Mouse (Mus musculus): ENCODE measurements at regions not wholly inside any gene's neighbourhood (a gene's known extent, or its start where the extent isn't known, plus 50 kb on each side); places are given as distances from the start of the nearest gene placed in this dataset.
A peak's percentile ranks its signal among the peaks of the same experiment; 100 is the strongest.

DNA sequence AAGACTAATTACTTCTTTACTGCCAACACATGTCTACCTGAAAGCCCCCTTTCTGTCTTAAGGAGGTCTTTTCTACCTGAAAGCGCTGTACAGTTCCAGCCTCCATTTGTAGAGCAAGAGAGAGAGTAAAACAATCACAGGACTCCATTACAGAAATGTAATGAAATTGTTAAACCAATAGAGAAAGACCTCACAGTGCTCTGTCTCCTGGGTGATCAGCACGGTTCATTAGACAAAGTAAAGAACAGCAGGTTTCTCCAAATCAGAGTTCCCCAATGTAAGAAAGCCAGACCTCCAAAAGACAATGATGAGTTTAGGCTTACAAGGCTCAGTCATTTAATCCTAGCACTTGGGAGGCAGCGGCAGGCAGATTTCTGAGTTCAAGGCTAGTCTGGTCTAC is 153.1 kb downstream of the Alx1 start:
- 27% methylated on average over 3 of the region's 3 CpGs for WGBS
- H3K27me3 ChIP-seq (ENCODE audit: control insufficient read depth, insufficient read depth, low read length), result no peaks in the 10 kb centered on the region

GRCm38 (mm10) chr10:102866920-102867319 is 163.1 kb downstream of the Alx1 start:
- no peak for ATAC-seq (ENCODE audit: low FRiP score)
- Histone ChIP-seq H3K9ac (no peak overlapping the region), H3K27me3 (ENCODE audit: control insufficient read depth, insufficient read depth, low read length) (no peaks in the 10 kb centered on the region), H3K4me1 (replicated peaks; ENCODE audit: control insufficient read depth, insufficient read depth, low read length) (no peaks in the 10 kb centered on the region), H3K27ac (no peak overlapping the region), H3K9me3 (ENCODE audit: control insufficient read depth, low read length) (no peaks in the 10 kb centered on the region), H3K4me2 (replicated peaks) (no peak overlapping the region), H3K36me3 (replicated peaks; ENCODE audit: control insufficient read depth, insufficient read depth) (no peaks in the 10 kb centered on the region), H3K4me3 (replicated peaks; ENCODE audit: low read length) (no peak overlapping the region)
- WGBS, result 34% methylated on average over 4 of the region's 4 CpGs
- peak; percentile 63 for DNase-seq (ENCODE audit: low spot score)

More for the DNA sequence above, 153.1 kb downstream of the Alx1 start:
- no peak overlapping the region for H3K9ac ChIP-seq
- H3K27ac ChIP-seq, result no peak overlapping the region
- H3K4me1 ChIP-seq (replicated peaks; ENCODE audit: control insufficient read depth, insufficient read depth, low read length), result no peaks in the 10 kb centered on the region
- H3K4me3 ChIP-seq (replicated peaks; ENCODE audit: low read length), result no peak overlapping the region
- H3K36me3 ChIP-seq (replicated peaks; ENCODE audit: control insufficient read depth, insufficient read depth), result no peaks in the 10 kb centered on the region
- no peak for ATAC-seq (ENCODE audit: low FRiP score)
- DNase-seq (ENCODE audit: low spot score), result no peak
- H3K9me3 ChIP-seq (ENCODE audit: control insufficient read depth, low read length), result no peaks in the 10 kb centered on the region
- no peak overlapping the region for H3K4me2 ChIP-seq (replicated peaks)

DNA sequence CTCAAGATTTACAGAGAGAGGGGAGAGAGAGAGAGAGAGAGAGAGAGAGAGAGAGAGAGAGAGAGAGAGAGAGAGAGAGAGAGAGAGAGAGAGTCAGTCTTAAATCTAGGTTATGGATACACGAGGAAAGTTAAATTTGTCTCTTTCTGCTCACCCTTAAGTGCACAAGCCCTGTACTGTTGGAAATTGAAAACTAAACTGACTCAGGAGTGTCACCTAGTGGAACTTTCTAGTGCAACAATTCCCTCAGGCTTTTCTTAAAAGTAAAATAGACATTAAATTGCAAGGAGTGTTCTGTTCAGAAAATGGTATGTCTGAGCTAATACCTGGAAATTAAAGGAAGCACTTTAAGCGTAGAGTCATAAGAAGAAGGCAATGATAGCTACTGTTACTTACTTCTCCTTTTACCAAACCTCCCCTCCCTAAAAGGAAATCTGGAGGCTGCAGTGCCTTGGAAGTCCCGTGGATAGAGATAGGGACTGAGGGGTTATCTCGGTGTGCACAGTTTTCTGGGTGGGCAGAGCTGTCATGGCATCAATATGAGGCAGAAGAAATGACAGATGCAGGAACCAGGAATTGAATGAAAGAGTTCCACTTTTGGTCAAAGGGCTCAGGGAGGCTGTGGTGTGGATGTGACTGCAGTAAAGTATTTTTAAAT is 193.3 kb downstream of the Alx1 start:
- no peaks in the 10 kb centered on the region for H3K9me3 ChIP-seq (ENCODE audit: control insufficient read depth, low read length)
- no peak overlapping the region for H3K9ac ChIP-seq
- H3K4me3 ChIP-seq (replicated peaks; ENCODE audit: low read length), result no peak overlapping the region
- 63% methylated on average over 4 of the region's 4 CpGs for WGBS
- no peak for ATAC-seq (ENCODE audit: low FRiP score)
- H3K4me1 ChIP-seq (replicated peaks; ENCODE audit: control insufficient read depth, insufficient read depth, low read length), result no peaks in the 10 kb centered on the region
- H3K27me3 ChIP-seq (ENCODE audit: control insufficient read depth, insufficient read depth, low read length), result no peaks in the 10 kb centered on the region
- no peak overlapping the region for H3K27ac ChIP-seq
- H3K4me2 ChIP-seq (replicated peaks), result no peak overlapping the region
- DNase-seq (ENCODE audit: low spot score), result peak; percentile 60
- no peaks in the 10 kb centered on the region for H3K36me3 ChIP-seq (replicated peaks; ENCODE audit: control insufficient read depth, insufficient read depth)

GRCm38 (mm10) chr10:102835814-102836213 is 194.2 kb downstream of the Alx1 start:
- no peak for ATAC-seq (ENCODE audit: low FRiP score)
- no peak for DNase-seq (ENCODE audit: low spot score)
- no peaks in the 10 kb centered on the region for H3K27me3 ChIP-seq (ENCODE audit: control insufficient read depth, insufficient read depth, low read length)
- no peaks in the 10 kb centered on the region for H3K36me3 ChIP-seq (replicated peaks; ENCODE audit: control insufficient read depth, insufficient read depth)
- H3K4me2 ChIP-seq (replicated peaks), result no peak overlapping the region
- H3K9me3 ChIP-seq (ENCODE audit: control insufficient read depth, low read length), result no peaks in the 10 kb centered on the region
- H3K4me3 ChIP-seq (replicated peaks; ENCODE audit: low read length), result no peak overlapping the region
- H3K9ac ChIP-seq, result no peak overlapping the region
- H3K4me1 ChIP-seq (replicated peaks; ENCODE audit: control insufficient read depth, insufficient read depth, low read length), result no peaks in the 10 kb centered on the region
- 36% methylated on average over 1 of the region's 1 CpGs for WGBS
- H3K27ac ChIP-seq, result no peak overlapping the region

DNA sequence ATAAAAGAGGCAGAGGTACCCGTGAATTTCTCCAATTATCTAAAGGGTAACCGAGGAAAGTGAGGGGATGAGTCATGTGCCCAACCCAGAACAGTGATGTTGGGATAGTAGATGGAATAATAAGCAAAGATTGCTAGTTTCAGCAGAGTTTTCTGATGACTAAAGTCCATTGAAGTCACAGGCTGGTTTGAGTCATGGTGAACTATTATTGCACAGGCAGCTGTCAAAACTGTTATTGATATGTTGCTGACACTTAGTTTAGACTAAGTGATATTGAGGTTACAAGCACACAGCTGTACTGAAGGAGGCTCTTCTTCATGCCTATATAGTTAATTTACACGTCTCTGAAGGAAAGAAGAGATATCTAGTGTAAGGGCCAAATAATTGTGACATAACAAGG is 200.4 kb downstream of the Alx1 start:
- WGBS, result 86% methylated on average over 3 of the region's 3 CpGs
- H3K9me3 ChIP-seq (ENCODE audit: control insufficient read depth, low read length), result no peaks in the 10 kb centered on the region
- H3K36me3 ChIP-seq (replicated peaks; ENCODE audit: control insufficient read depth, insufficient read depth), result no peaks in the 10 kb centered on the region
- no peak overlapping the region for H3K4me2 ChIP-seq (replicated peaks)
- no peaks in the 10 kb centered on the region for H3K27me3 ChIP-seq (ENCODE audit: control insufficient read depth, insufficient read depth, low read length)
- no peak overlapping the region for H3K27ac ChIP-seq
- no peak overlapping the region for H3K9ac ChIP-seq
- no peak overlapping the region for H3K4me3 ChIP-seq (replicated peaks; ENCODE audit: low read length)
- no peak for DNase-seq (ENCODE audit: low spot score)
- no peak for ATAC-seq (ENCODE audit: low FRiP score)
- no peaks in the 10 kb centered on the region for H3K4me1 ChIP-seq (replicated peaks; ENCODE audit: control insufficient read depth, insufficient read depth, low read length)

GRCm38 (mm10) chr10:102823434-102823833 is 206.6 kb downstream of the Alx1 start:
- Histone ChIP-seq H3K4me3 (replicated peaks; ENCODE audit: low read length) (no peak overlapping the region), H3K36me3 (replicated peaks; ENCODE audit: control insufficient read depth, insufficient read depth) (no peaks in the 10 kb centered on the region), H3K9ac (no peak overlapping the region), H3K9me3 (ENCODE audit: control insufficient read depth, low read length) (no peaks in the 10 kb centered on the region), H3K4me2 (replicated peaks) (no peak overlapping the region), H3K27ac (no peak overlapping the region), H3K4me1 (replicated peaks; ENCODE audit: control insufficient read depth, insufficient read depth, low read length) (no peaks in the 10 kb centered on the region), H3K27me3 (ENCODE audit: control insufficient read depth, insufficient read depth, low read length) (no peaks in the 10 kb centered on the region)
- ATAC-seq (ENCODE audit: low FRiP score) (no peak), DNase-seq (ENCODE audit: low spot score) (peak; percentile 53)

DNA sequence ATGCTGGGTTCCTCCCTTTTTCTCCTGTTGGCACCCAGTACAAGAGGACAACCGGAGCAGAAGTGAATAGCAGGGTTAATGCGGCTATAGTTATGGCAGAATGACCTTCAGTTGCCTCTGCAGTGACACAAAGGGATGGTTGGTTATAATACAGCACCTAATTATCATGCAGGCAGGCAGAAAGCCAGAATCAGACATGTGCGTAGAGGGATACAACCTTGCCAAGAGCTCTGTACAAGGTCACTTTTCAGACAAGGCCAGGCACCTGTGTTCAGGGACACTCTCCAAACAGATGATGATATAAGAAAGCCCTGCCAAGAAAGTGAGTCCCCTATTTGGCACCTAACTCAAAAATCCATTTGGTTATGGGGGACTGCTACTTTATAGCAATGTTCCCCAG is 228.6 kb downstream of the Alx1 start:
- H3K9ac ChIP-seq, result no peak overlapping the region
- H3K4me1 ChIP-seq (replicated peaks; ENCODE audit: control insufficient read depth, insufficient read depth, low read length), result no peaks in the 10 kb centered on the region
- H3K27ac ChIP-seq, result no peak overlapping the region
- no peaks in the 10 kb centered on the region for H3K9me3 ChIP-seq (ENCODE audit: control insufficient read depth, low read length)
- no peaks in the 10 kb centered on the region for H3K36me3 ChIP-seq (replicated peaks; ENCODE audit: control insufficient read depth, insufficient read depth)
- no peak for ATAC-seq (ENCODE audit: low FRiP score)
- no peaks in the 10 kb centered on the region for H3K27me3 ChIP-seq (ENCODE audit: control insufficient read depth, insufficient read depth, low read length)
- WGBS, result 71% methylated on average over 3 of the region's 3 CpGs
- H3K4me3 ChIP-seq (replicated peaks; ENCODE audit: low read length), result no peak overlapping the region
- no peak for DNase-seq (ENCODE audit: low spot score)
- no peak overlapping the region for H3K4me2 ChIP-seq (replicated peaks)

DNA sequence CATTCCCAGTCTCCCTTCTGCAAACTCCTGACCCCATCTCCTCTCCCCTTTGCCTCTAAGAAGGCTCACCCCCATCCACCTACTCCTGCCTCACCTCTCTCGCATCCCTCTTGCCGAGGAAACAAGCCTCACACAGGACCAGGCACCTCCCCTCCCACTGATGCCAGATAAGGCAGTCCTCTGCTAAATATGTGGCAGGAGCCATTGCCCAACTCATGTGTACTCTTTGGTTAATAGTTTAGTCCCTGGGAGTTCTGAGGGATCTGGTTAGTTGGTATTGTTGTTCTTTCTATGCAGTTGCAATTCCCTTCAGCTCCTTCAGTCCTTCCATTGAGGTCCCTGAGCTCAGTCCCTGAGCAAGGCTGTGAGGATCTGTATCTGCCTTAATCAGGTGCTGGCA is 250.8 kb downstream of the Alx1 start:
- H3K36me3 ChIP-seq (replicated peaks; ENCODE audit: control insufficient read depth, insufficient read depth), result no peaks in the 10 kb centered on the region
- WGBS, result 87% methylated on average over 2 of the region's 2 CpGs
- no peak overlapping the region for H3K9ac ChIP-seq
- no peak overlapping the region for H3K4me3 ChIP-seq (replicated peaks; ENCODE audit: low read length)
- H3K27me3 ChIP-seq (ENCODE audit: control insufficient read depth, insufficient read depth, low read length), result no peaks in the 10 kb centered on the region
- no peak overlapping the region for H3K27ac ChIP-seq
- no peaks in the 10 kb centered on the region for H3K9me3 ChIP-seq (ENCODE audit: control insufficient read depth, low read length)
- ATAC-seq (ENCODE audit: low FRiP score) (no peak), DNase-seq (ENCODE audit: low spot score) (no peak)
- H3K4me2 ChIP-seq (replicated peaks), result no peak overlapping the region
- no peaks in the 10 kb centered on the region for H3K4me1 ChIP-seq (replicated peaks; ENCODE audit: control insufficient read depth, insufficient read depth, low read length)

- Histone ChIP-seq H3K4me2 (replicated peaks) (no peak overlapping the region), H3K36me3 (replicated peaks; ENCODE audit: control insufficient read depth, insufficient read depth) (no peaks in the 10 kb centered on the region), H3K9ac (no peak overlapping the region), H3K9me3 (ENCODE audit: control insufficient read depth, low read length) (no peaks in the 10 kb centered on the region), H3K4me1 (replicated peaks; ENCODE audit: control insufficient read depth, insufficient read depth, low read length) (no peaks in the 10 kb centered on the region), H3K4me3 (replicated peaks; ENCODE audit: low read length) (no peak overlapping the region), H3K27ac (no peak overlapping the region), H3K27me3 (ENCODE audit: control insufficient read depth, insufficient read depth, low read length) (no peaks in the 10 kb centered on the region)
- DNase-seq (ENCODE audit: low spot score) (no peak), ATAC-seq (ENCODE audit: low FRiP score) (no peak)
- 82% methylated on average over 4 of the region's 4 CpGs for WGBS
Measured at GRCm38 (mm10) chr10:102763696-102764095, 251.7 kb downstream of the Rassf9 start.

- H3K27me3 ChIP-seq (ENCODE audit: control insufficient read depth, insufficient read depth, low read length), result no peaks in the 10 kb centered on the region
- no peak for DNase-seq (ENCODE audit: low spot score)
- no peaks in the 10 kb centered on the region for H3K36me3 ChIP-seq (replicated peaks; ENCODE audit: control insufficient read depth, insufficient read depth)
- WGBS, result 84% methylated on average over 2 of the region's 2 CpGs
- no peak overlapping the region for H3K9ac ChIP-seq
- no peak for ATAC-seq (ENCODE audit: low FRiP score)
- H3K4me3 ChIP-seq (replicated peaks; ENCODE audit: low read length), result no peak overlapping the region
- H3K4me1 ChIP-seq (replicated peaks; ENCODE audit: control insufficient read depth, insufficient read depth, low read length), result no peaks in the 10 kb centered on the region
- H3K27ac ChIP-seq, result no peak overlapping the region
- H3K9me3 ChIP-seq (ENCODE audit: control insufficient read depth, low read length), result no peaks in the 10 kb centered on the region
- H3K4me2 ChIP-seq (replicated peaks), result no peak overlapping the region
Measured at GRCm38 (mm10) chr10:102762378-102762777, 250.4 kb downstream of the Rassf9 start.

All from hindbrain, embryonic 14.5 days (tissue).